In the genomic region with DNA sequence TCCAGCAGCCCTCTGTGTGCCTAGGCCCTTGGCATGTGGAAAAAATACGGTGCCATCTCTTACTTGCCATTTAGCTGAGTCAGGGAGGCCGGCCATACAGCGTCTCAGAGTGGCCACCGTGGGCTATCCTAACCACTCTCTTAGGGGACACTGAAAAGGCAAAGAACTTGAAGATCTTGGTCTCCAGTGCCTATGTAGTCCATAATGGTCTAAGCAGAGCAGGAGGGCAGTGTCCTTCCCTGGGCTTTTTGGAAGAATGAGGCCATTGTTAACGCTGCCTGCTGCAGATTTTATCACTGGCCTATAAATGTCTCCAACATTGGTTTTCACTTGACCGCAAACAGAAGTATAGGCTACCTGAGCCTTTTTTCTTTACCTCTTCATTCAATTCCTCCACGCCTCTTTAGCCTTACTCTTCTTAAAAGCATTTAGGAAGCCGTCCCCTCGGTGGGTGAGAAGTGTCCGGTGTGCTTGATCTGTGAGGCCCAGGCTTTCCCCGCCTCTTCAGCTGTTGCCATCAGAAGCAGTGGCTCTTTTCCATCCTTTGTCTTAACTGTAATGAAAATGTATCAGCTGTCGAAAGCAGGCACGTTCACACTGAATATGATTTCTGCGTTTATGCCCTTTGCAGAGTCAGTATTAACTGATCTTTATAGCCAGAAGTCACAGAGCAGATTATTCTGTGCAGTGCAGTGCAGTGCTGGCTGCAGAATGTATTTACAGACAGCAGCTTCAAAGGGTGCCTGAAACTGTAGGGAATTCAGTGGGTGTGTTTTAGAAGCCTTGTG, we compare ENCODE assay signal across 12 mouse cellular contexts. TPM values are rescaled to one million over a fixed set of nuclear protein-coding genes. Genes with fewer than 3 reads are reported as not detected.
DNase-seq lines count a peak whose midpoint lies in the region; ATAC-seq lines count a peak whose summit lies in the region.
"Had no signal": no experiment of that assay in that cellular context is flagged by ENCODE, and none has a peak within 500 bp of the region (broad histone marks: within the 10 kb centered on the region; RNA-seq: fewer than 3 reads in every experiment).

No protein-coding gene starts in this region.

- peaks cover 6% of the 10 kb centered on the region for H3K4me1 ChIP-seq in midbrain, embryonic 11.5 days (ENCODE audit: control insufficient read depth, insufficient read depth, low read length)

- H3K4me3 ChIP-seq in midbrain, embryonic 11.5 days (ENCODE audit: low read depth, low read length), result no peak overlapping the region
- H3K4me3 ChIP-seq: stomach, embryonic 15.5 days had no signal

- H3K36me3 ChIP-seq in midbrain, embryonic 11.5 days (ENCODE audit: control insufficient read depth, insufficient read depth, low read length), result no peaks in the 10 kb centered on the region
- H3K36me3 ChIP-seq: stomach, embryonic 15.5 days had no signal

- H3K9me3 ChIP-seq in midbrain, embryonic 11.5 days (ENCODE audit: control insufficient read depth, low read length), result no peaks in the 10 kb centered on the region
- H3K9me3 ChIP-seq: stomach, embryonic 15.5 days had no signal

- no peak overlapping the region for H3K27ac ChIP-seq in midbrain, embryonic 11.5 days (ENCODE audit: low read depth, low read length)
- H3K27ac ChIP-seq: stomach, embryonic 15.5 days had no signal

- H3K4me2 ChIP-seq in midbrain, embryonic 11.5 days, result no peak overlapping the region
- H3K4me2 ChIP-seq: stomach, embryonic 15.5 days had no signal

- H3K9ac ChIP-seq in midbrain, embryonic 11.5 days (ENCODE audit: low read length), result no peak overlapping the region
- H3K9ac ChIP-seq: stomach, embryonic 15.5 days had no signal

- DNase-seq in embryo, embryonic 11 days, result peak; percentile 29
- no peak for DNase-seq in embryo, embryonic 10.5 days (ENCODE audit: low spot score)
- DNase-seq in retina, postnatal 1 day, result peak; percentile 67
- DNase-seq in retina, embryonic 14.5 days (ENCODE audit: low spot score), result no peak
- DNase-seq in midbrain, embryonic 11.5 days (ENCODE audit: low spot score, missing footprints), result no peak
- no peak for DNase-seq in cerebellum, adult 18-20 months
- DNase-seq in heart, adult 9 months (ENCODE audit: low spot score in 2 of 2), result no peak
- DNase-seq: cerebellum, postnatal 25 days; kidney, postnatal 36 days; lung, adult 18-20 months had no signal

- ATAC-seq in midbrain, embryonic 11.5 days (ENCODE audit: low FRiP score), result peak; percentile 35; the same call in 1 of the 2 replicates
- no peak for ATAC-seq in granulocyte monocyte progenitor cell, adult 5-6 weeks (replicated peaks; ENCODE audit: poor library complexity, severe bottlenecking)

- no peaks in the 10 kb centered on the region for H3K27me3 ChIP-seq in midbrain, embryonic 11.5 days (ENCODE audit: control insufficient read depth, insufficient read depth, low read length)
- H3K27me3 ChIP-seq: stomach, embryonic 15.5 days had no signal

- 60% methylated on average over 14 of the region's 14 CpGs for WGBS in midbrain, embryonic 11.5 days

RNA-seq across cellular contexts. Expression of gene Sh3bgrl2, which starts 41.7 kb away (rescaled TPM):
- 10.1 and 12.2 TPM in 2 replicates for polyA plus RNA-seq in midbrain, embryonic 11.5 days (2014; fragmentation: Nextera tagmentation; extraction: Ambion mirVana)
- total RNA-seq in granulocyte monocyte progenitor cell, adult 5-6 weeks (2014; fragmentation: Nextera tagmentation), result not detected in 2 replicates
- total RNA-seq in granulocyte monocyte progenitor cell, adult 5-6 weeks (2017), result 0.09 TPM in 1 of 2 replicates, not detected in the other

Comparison
In these comparisons a context has a peak if more than half of its experiments do, and no peak if none do; other contexts are left out.
1. DNase-seq: peak in embryo, embryonic 11 days (single experiment) and retina, postnatal 1 day (single experiment); none in embryo, embryonic 10.5 days (single experiment), retina, embryonic 14.5 days (single experiment), midbrain, embryonic 11.5 days (single experiment), cerebellum, adult 18-20 months (0 of 2) and heart, adult 9 months (0 of 2).